28 mouse cellular contexts compared by ENCODE assay signal in genomic region chr13:42720648-42721047, GRCm38 (mm10). TPM values are rescaled to one million over a fixed set of nuclear protein-coding genes. Genes with fewer than 3 reads are reported as not detected.
A peak's percentile ranks its signal among the peaks of the same experiment; 100 is the strongest.
DNase-seq lines count a peak whose midpoint lies in the region; ATAC-seq and TF ChIP-seq lines count a peak whose summit lies in the region.
"Had no signal": no experiment of that assay in that cellular context is flagged by ENCODE, and none has a peak within 500 bp of the region (broad histone marks: within the 10 kb centered on the region; RNA-seq: fewer than 3 reads in every experiment).

No protein-coding gene starts in this region.

- DNase-seq in kidney, adult 2 months: peak; percentile 57
- no peak for DNase-seq in kidney, adult 11 months
- peak; percentile 35 for DNase-seq in retina, postnatal 1 day
- no peak for DNase-seq in retina, embryonic 14.5 days (ENCODE audit: low spot score)
- peak; percentile 39 for DNase-seq in mesoderm, embryonic 11.5 days (ENCODE audit: low read depth, low spot score)
- no peak for DNase-seq in left cerebral cortex, postnatal 25 days (ENCODE audit: low spot score in 2 of 2)
- DNase-seq: adrenal gland, postnatal 25 days; cerebellum, adult 11-12 months; cerebellum, postnatal 10 days; heart, postnatal 10 days; layer of hippocampus, postnatal 36 days; liver, embryonic 13.5 days; lung, adult 2 months; lung, postnatal 4 days; midbrain, embryonic 14.5 days; thymus, postnatal 4 days had no signal

- peak overlapping the region; percentile 78 for H3K27ac ChIP-seq in kidney, adult 2 months (ENCODE audit: insufficient read depth, low read depth, low read length)
- peak overlapping the region; percentile 56; the same call in 1 of the 2 replicates for H3K27ac ChIP-seq in kidney, embryonic 16.5 days (ENCODE audit: low read length)
- H3K27ac ChIP-seq: embryonic facial prominence, embryonic 13.5 days; forebrain, embryonic 10.5 days; forebrain, embryonic 15.5 days; heart, embryonic 13.5 days; hindbrain, embryonic 10.5 days; hindbrain, embryonic 15.5 days; limb, embryonic 10.5 days; limb, embryonic 15.5 days; liver, embryonic 13.5 days had no signal

- H3K9ac ChIP-seq in kidney, embryonic 16.5 days (replicated peaks; ENCODE audit: low read length): no peak overlapping the region
- H3K9ac ChIP-seq: embryonic facial prominence, embryonic 13.5 days; forebrain, embryonic 15.5 days; heart, embryonic 13.5 days; hindbrain, embryonic 15.5 days; limb, embryonic 15.5 days; liver, embryonic 13.5 days had no signal

- H3K4me3 ChIP-seq in kidney, adult 2 months (ENCODE audit: insufficient read depth, low read depth, low read length): no peak overlapping the region
- no peak overlapping the region for H3K4me3 ChIP-seq in kidney, embryonic 16.5 days (ENCODE audit: low read length)
- H3K4me3 ChIP-seq: embryonic facial prominence, embryonic 13.5 days; forebrain, embryonic 10.5 days; forebrain, embryonic 15.5 days; heart, embryonic 13.5 days; hindbrain, embryonic 10.5 days; hindbrain, embryonic 15.5 days; limb, embryonic 10.5 days; limb, embryonic 15.5 days; liver, embryonic 13.5 days; megakaryocyte, embryonic 14.5 days had no signal

- WGBS in kidney, adult 2 months: 21% methylated on average over 1 of the region's 1 CpGs
- 7% methylated on average over 1 of the region's 1 CpGs for WGBS in kidney, embryonic 16.5 days

- no peak for TF ChIP-seq CTCF in kidney, adult 2 months (conservative IDR thresholded peaks at IDR 0.05; ENCODE audit: insufficient read depth, insufficient read length, low read depth, low read length)

- intact Hi-C loops in left cerebral cortex, postnatal 25 days (cut with DNase I): no loop called here

- H3K4me1 ChIP-seq in kidney, adult 2 months (ENCODE audit: control insufficient read depth, insufficient read depth, low read length): peaks cover 33% of the 10 kb centered on the region
- peaks cover 33% of the 10 kb centered on the region for H3K4me1 ChIP-seq in kidney, embryonic 16.5 days (ENCODE audit: insufficient read depth, low read length)
- H3K4me1 ChIP-seq: heart, embryonic 13.5 days; limb, embryonic 15.5 days; liver, embryonic 13.5 days; megakaryocyte, embryonic 14.5 days had no signal

- no peak; the same call in 1 of the 2 replicates for ATAC-seq in kidney, embryonic 16.5 days (ENCODE audit: low FRiP score, low TSS enrichment)
- no peak for ATAC-seq in granulocyte monocyte progenitor cell, adult 5-6 weeks (replicated peaks; ENCODE audit: poor library complexity, severe bottlenecking)
- ATAC-seq: forebrain, embryonic 15.5 days had no signal

- no peaks in the 10 kb centered on the region for H3K36me3 ChIP-seq in kidney, adult 2 months (ENCODE audit: control insufficient read depth, insufficient read depth, low read length)
- H3K36me3 ChIP-seq in kidney, embryonic 16.5 days (ENCODE audit: insufficient read depth, low read length): no peaks in the 10 kb centered on the region
- H3K36me3 ChIP-seq: embryonic facial prominence, embryonic 13.5 days; forebrain, embryonic 10.5 days; forebrain, embryonic 15.5 days; heart, embryonic 13.5 days; hindbrain, embryonic 10.5 days; hindbrain, embryonic 15.5 days; limb, embryonic 10.5 days; limb, embryonic 15.5 days; liver, embryonic 13.5 days had no signal

- H3K9me3 ChIP-seq in kidney, embryonic 16.5 days (ENCODE audit: low read length): no peaks in the 10 kb centered on the region
- H3K9me3 ChIP-seq: embryonic facial prominence, embryonic 13.5 days; forebrain, embryonic 10.5 days; forebrain, embryonic 15.5 days; heart, embryonic 13.5 days; hindbrain, embryonic 10.5 days; hindbrain, embryonic 15.5 days; limb, embryonic 10.5 days; limb, embryonic 15.5 days; liver, embryonic 13.5 days; megakaryocyte, embryonic 14.5 days had no signal

- H3K27me3 ChIP-seq in kidney, adult 2 months (replicated peaks; ENCODE audit: control insufficient read depth, insufficient read depth, low read length): no peaks in the 10 kb centered on the region
- H3K27me3 ChIP-seq in kidney, embryonic 16.5 days (ENCODE audit: insufficient read depth, low read length): no peaks in the 10 kb centered on the region
- H3K27me3 ChIP-seq: forebrain, embryonic 15.5 days; hindbrain, embryonic 15.5 days; limb, embryonic 15.5 days; liver, embryonic 13.5 days; megakaryocyte, embryonic 14.5 days had no signal

- no peak overlapping the region for H3K4me2 ChIP-seq in kidney, embryonic 16.5 days (replicated peaks; ENCODE audit: low read depth, low read length)
- H3K4me2 ChIP-seq: embryonic facial prominence, embryonic 13.5 days; forebrain, embryonic 15.5 days; heart, embryonic 13.5 days; hindbrain, embryonic 15.5 days; limb, embryonic 15.5 days; liver, embryonic 13.5 days had no signal

- no peak for TF ChIP-seq POLR2A in kidney, adult 2 months (IDR thresholded peaks at IDR 0.05; ENCODE audit: low read depth, low read length)

RNA-seq across cellular contexts. Expression of gene Phactr1, which starts 40.2 kb away (rescaled TPM):
- polyA plus RNA-seq in kidney, adult 2 months (2012; rRNA removed): 6.6 and 8.9 TPM in 2 replicates
- polyA plus RNA-seq in kidney, embryonic 16.5 days (2015; fragmentation: Nextera tagmentation; extraction: Ambion mirVana): 26.2 and 29.9 TPM in 2 replicates
- 100 to 1,000 TPM; 536 to 585 TPM for total RNA-seq in left cerebral cortex, postnatal 25 days (2021)
- total RNA-seq in granulocyte monocyte progenitor cell, adult 5-6 weeks (2014; fragmentation: Nextera tagmentation): 0.56 TPM in 1 of 2 replicates, not detected in the other
- 0.65 TPM in 1 of 2 replicates, not detected in the other for total RNA-seq in granulocyte monocyte progenitor cell, adult 5-6 weeks (2017)
- total RNA-seq: monocyte, adult 5-6 weeks had no signal

Comparison
In these comparisons a context has a peak if more than half of its experiments do, and no peak if none do; other contexts are left out.
1. DNase-seq: peak in kidney, adult 2 months (single experiment), retina, postnatal 1 day (single experiment) and mesoderm, embryonic 11.5 days (single experiment); none in kidney, adult 11 months (single experiment), retina, embryonic 14.5 days (single experiment) and left cerebral cortex, postnatal 25 days (0 of 2).
2. RNA of gene Phactr1, which starts 40.2 kb away (total RNA-seq): 536 to 585 TPM in left cerebral cortex, postnatal 25 days; 0.56 to 0.65 TPM in granulocyte monocyte progenitor cell, adult 5-6 weeks; every median in the first group is over 100 times any median in the second.